Comparison of ENCODE assay signal across 21 mouse cellular contexts in genomic region chr12:110795035-110795434, GRCm38 (mm10). TPM values are rescaled to one million over a fixed set of nuclear protein-coding genes. Genes with fewer than 3 reads are reported as not detected.
A peak's percentile ranks its signal among the peaks of the same experiment; 100 is the strongest.
DNase-seq lines count a peak whose midpoint lies in the region; ATAC-seq and TF ChIP-seq lines count a peak whose summit lies in the region.
"Had no signal": no experiment of that assay in that cellular context is flagged by ENCODE, and none has a peak within 500 bp of the region (broad histone marks: within the 10 kb centered on the region; RNA-seq: fewer than 3 reads in every experiment).

No protein-coding gene starts in this region.

- 76% methylated on average over 6 of the region's 6 CpGs for WGBS in heart, embryonic 13.5 days
- 78% methylated on average over 6 of the region's 6 CpGs for WGBS in lung, embryonic 14.5 days

- peaks cover 39% of the 10 kb centered on the region for H3K4me1 ChIP-seq in heart, embryonic 13.5 days
- H3K4me1 ChIP-seq in lung, embryonic 14.5 days (ENCODE audit: insufficient read depth) = no peaks in the 10 kb centered on the region
- H3K4me1 ChIP-seq: forebrain, embryonic 15.5 days; hindbrain, embryonic 12.5 days; stomach, embryonic 15.5 days had no signal

- TF ChIP-seq CTCF in lung, embryonic 14.5 days (IDR thresholded peaks at IDR 0.05; ENCODE audit: low read depth) = no peak

- no peak overlapping the region for H3K4me3 ChIP-seq in heart, embryonic 13.5 days
- no peak overlapping the region for H3K4me3 ChIP-seq in lung, embryonic 14.5 days (ENCODE audit: low read depth, low read length)
- H3K4me3 ChIP-seq: forebrain, embryonic 15.5 days; heart, embryonic 15.5 days; hindbrain, embryonic 12.5 days; midbrain, embryonic 13.5 days; neural tube, embryonic 15.5 days; stomach, embryonic 15.5 days had no signal

- no peak for ATAC-seq in heart, embryonic 13.5 days (ENCODE audit: extremely low read depth, insufficient number of reproducible peaks, low FRiP score, low TSS enrichment)
- no peak for ATAC-seq in lung, embryonic 14.5 days (ENCODE audit: insufficient read depth)
- ATAC-seq: forebrain, embryonic 15.5 days; inflammation-experienced regulatory T-cells, adult 6 months; liver, postnatal 0 days; midbrain, embryonic 13.5 days had no signal

- DNase-seq in heart, adult 9 months (ENCODE audit: low spot score in 2 of 2) = no peak
- DNase-seq in lung, embryonic 14.5 days = peak; percentile 15
- DNase-seq in lung, postnatal 10 days = no peak
- DNase-seq in T-cell, adult 2 months (ENCODE audit: low spot score) = peak; percentile 7
- DNase-seq in naive thymus-derived CD4-positive, alpha-beta T cell, adult 2 months (ENCODE audit: low read depth) = peak; percentile 29
- DNase-seq in spleen, postnatal 36 days (ENCODE audit: low spot score in 2 of 2) = no peak
- DNase-seq: cerebellum, adult 18-20 months; cerebellum, postnatal 36 days; liver; liver, postnatal 0 days; right cerebral cortex, adult 18-20 months had no signal

- no peak overlapping the region for H3K27ac ChIP-seq in heart, embryonic 13.5 days (replicated peaks)
- H3K27ac ChIP-seq in lung, embryonic 14.5 days (ENCODE audit: low read depth) = no peak overlapping the region
- H3K27ac ChIP-seq: forebrain, embryonic 15.5 days; heart, embryonic 15.5 days; hindbrain, embryonic 12.5 days; kidney, postnatal 0 days; macrophage; midbrain, embryonic 13.5 days; neural tube, embryonic 15.5 days; stomach, embryonic 15.5 days had no signal

- no peaks in the 10 kb centered on the region for H3K27me3 ChIP-seq in heart, embryonic 13.5 days (replicated peaks)
- H3K27me3 ChIP-seq in lung, embryonic 14.5 days (ENCODE audit: insufficient read depth, low read length) = no peaks in the 10 kb centered on the region
- H3K27me3 ChIP-seq: forebrain, embryonic 15.5 days; heart, embryonic 15.5 days; hindbrain, embryonic 12.5 days; midbrain, embryonic 13.5 days; neural tube, embryonic 15.5 days; stomach, embryonic 15.5 days had no signal

- H3K4me2 ChIP-seq in heart, embryonic 13.5 days = no peak overlapping the region
- no peak overlapping the region for H3K4me2 ChIP-seq in lung, embryonic 14.5 days
- H3K4me2 ChIP-seq: forebrain, embryonic 15.5 days; heart, embryonic 15.5 days; hindbrain, embryonic 12.5 days; midbrain, embryonic 13.5 days; neural tube, embryonic 15.5 days; stomach, embryonic 15.5 days had no signal

- H3K9ac ChIP-seq in heart, embryonic 13.5 days = 0 out of 2 replicates have a peak overlapping the region, but pooled peaks have one; percentile 28
- no peak overlapping the region for H3K9ac ChIP-seq in lung, embryonic 14.5 days
- H3K9ac ChIP-seq: forebrain, embryonic 15.5 days; heart, embryonic 15.5 days; hindbrain, embryonic 12.5 days; liver, postnatal 0 days; midbrain, embryonic 13.5 days; neural tube, embryonic 15.5 days; stomach, embryonic 15.5 days had no signal

- H3K36me3 ChIP-seq in heart, embryonic 13.5 days = peaks cover 26% of the 10 kb centered on the region
- peaks cover 12% of the 10 kb centered on the region; the same call in 1 of the 2 replicates for H3K36me3 ChIP-seq in lung, embryonic 14.5 days (ENCODE audit: insufficient read depth)
- H3K36me3 ChIP-seq: forebrain, embryonic 15.5 days; heart, embryonic 15.5 days; stomach, embryonic 15.5 days had no signal

- H3K9me3 ChIP-seq in heart, embryonic 13.5 days = no peaks in the 10 kb centered on the region
- H3K9me3 ChIP-seq in lung, embryonic 14.5 days (ENCODE audit: low read depth, low read length) = no peaks in the 10 kb centered on the region
- H3K9me3 ChIP-seq: forebrain, embryonic 15.5 days; heart, embryonic 15.5 days; hindbrain, embryonic 12.5 days; midbrain, embryonic 13.5 days; neural tube, embryonic 15.5 days; stomach, embryonic 15.5 days had no signal

RNA-seq across cellular contexts. Expression of gene Mok, which starts 45.7 kb away (rescaled TPM):
- polyA plus RNA-seq in heart, embryonic 13.5 days (2015; fragmentation: Nextera tagmentation; extraction: Ambion mirVana) = 2.7 and 3.5 TPM in 2 replicates
- polyA plus RNA-seq in lung, embryonic 14.5 days (2014; fragmentation: Nextera tagmentation; extraction: Ambion mirVana) = 5.8 and 5.9 TPM in 2 replicates

RNA-seq across cellular contexts. Expression of gene Zfp839, which starts 55.0 kb away (rescaled TPM):
- polyA plus RNA-seq in heart, embryonic 13.5 days (2015; fragmentation: Nextera tagmentation; extraction: Ambion mirVana) = 4.1 and 4.3 TPM in 2 replicates
- 4.4 and 5.2 TPM in 2 replicates for polyA plus RNA-seq in lung, embryonic 14.5 days (2014; fragmentation: Nextera tagmentation; extraction: Ambion mirVana)

RNA-seq across cellular contexts. Expression of gene Wdr20, which starts 57.3 kb away (rescaled TPM):
- 14.3 and 14.5 TPM in 2 replicates for polyA plus RNA-seq in heart, embryonic 13.5 days (2015; fragmentation: Nextera tagmentation; extraction: Ambion mirVana)
- 23.3 and 25.4 TPM in 2 replicates for polyA plus RNA-seq in lung, embryonic 14.5 days (2014; fragmentation: Nextera tagmentation; extraction: Ambion mirVana)

Comparison
In these comparisons a context has a peak if more than half of its experiments do, and no peak if none do; other contexts are left out.
1. DNase-seq: peak in lung, embryonic 14.5 days (single experiment), T-cell, adult 2 months (single experiment) and naive thymus-derived CD4-positive, alpha-beta T cell, adult 2 months (single experiment); none in heart, adult 9 months (0 of 2), lung, postnatal 10 days (single experiment) and spleen, postnatal 36 days (0 of 2).